Mouse (Mus musculus) C2C12 (cell line): Measurements from ENCODE around the gene Nos1. TPM values are rescaled to one million over a fixed set of nuclear protein-coding genes. Genes with fewer than 3 reads are reported as not detected.

Experiments used
- H3K27me3 ChIP-seq: one replicate; pipeline ENCODE4 v1.6.1; 2011; ENCODE audit not compliant: control insufficient read depth, insufficient read depth, insufficient read length
- H3K36me3 ChIP-seq: one replicate; pipeline ENCODE4 v1.6.1; 2011; ENCODE audit not compliant: control insufficient read depth, insufficient read depth
- H3K4me3 ChIP-seq: one replicate; pipeline ENCODE4 v1.5.1; 2011; ENCODE audit warnings: mild to moderate bottlenecking, control low read depth; ENCODE audit not compliant: poor library complexity, insufficient read depth, severe bottlenecking
- H3K79me2 ChIP-seq: one replicate; pipeline ENCODE4 v1.6.1; 2011; ENCODE audit not compliant: control insufficient read depth, insufficient read depth
- H3K79me3 ChIP-seq: one replicate; pipeline ENCODE4 v1.6.1; 2011; ENCODE audit warnings: low read depth, control low read depth
- H3ac ChIP-seq: one replicate; pipeline ENCODE3; 2011; ENCODE audit warnings: low read depth; ENCODE audit not compliant: control insufficient read depth, insufficient read length
- CEBPB ChIP-seq: IDR thresholded peaks from one replicate; pipeline ENCODE4 v1.6.1; 2011; ENCODE audit warnings: low read depth, mild to moderate bottlenecking, control low read depth, moderate library complexity
- CTCF ChIP-seq: IDR thresholded peaks from one replicate; pipeline ENCODE4 v1.5.1; 2011; ENCODE audit not compliant: control insufficient read depth, insufficient read depth, insufficient read length
- FOSL1 ChIP-seq: IDR thresholded peaks from one replicate; pipeline ENCODE4 v1.8.0; 2011; ENCODE audit warnings: mild to moderate bottlenecking, low read length; ENCODE audit not compliant: poor library complexity, insufficient read depth, severe bottlenecking
- MAX ChIP-seq: IDR thresholded peaks from one replicate; pipeline ENCODE4 v1.6.1; 2011; ENCODE audit warnings: mild to moderate bottlenecking, control low read depth
- MYOD1 ChIP-seq: IDR thresholded peaks from one replicate; pipeline ENCODE4 v1.6.1; 2011; ENCODE audit warnings: low read depth; ENCODE audit not compliant: control insufficient read depth, insufficient read length
- MYOG ChIP-seq: IDR thresholded peaks from one replicate; pipeline ENCODE4 v1.6.1; 2011; ENCODE audit not compliant: control insufficient read depth, insufficient read length; ENCODE audit errors: extremely low read depth
- USF1 ChIP-seq: IDR thresholded peaks from one replicate; pipeline ENCODE4 v1.6.1; 2011; ENCODE audit warnings: low read depth, mild to moderate bottlenecking, control low read depth, moderate library complexity
- polyA plus RNA-seq: library from polyadenylated mRNA; unstranded; fragments of >200 nt; fragmentation: generic; extraction: Trizol; gene quantifications from one replicate; pipeline ENCODE4 v1.2.1, GENCODE M21; 2012; ENCODE audit warnings: missing spikeins

Gene Nos1
- polyA plus RNA-seq, 1 experiment = 0.19 TPM

GRCm38 (mm10) chr5:117899361-117899760, 118.5 kb downstream of the Nos1 start:
- Histone ChIP-seq H3K4me3 (no peak overlapping the region), H3K79me2 (no peaks in the 10 kb centered on the region), H3ac (no peak overlapping the region), H3K36me3 (no peaks in the 10 kb centered on the region), H3K27me3 (peaks cover 12% of the 10 kb centered on the region), H3K79me3 (no peaks in the 10 kb centered on the region)
- TF ChIP-seq USF1 = no peak
- TF ChIP-seq CEBPB = no peak
- no peak for TF ChIP-seq MAX
- no peak for TF ChIP-seq MYOG

- TF ChIP-seq MAX = no peak
- TF ChIP-seq FOSL1 = no peak
- no peak for TF ChIP-seq MYOD1
- TF ChIP-seq CTCF = no peak
- no peak for TF ChIP-seq USF1
- no peak for TF ChIP-seq MYOG
- peaks cover 21% of the 10 kb centered on the region for H3K27me3 ChIP-seq
- no peaks in the 10 kb centered on the region for H3K36me3 ChIP-seq
- H3ac ChIP-seq = no peak overlapping the region
- no peaks in the 10 kb centered on the region for H3K79me2 ChIP-seq
- H3K4me3 ChIP-seq = no peak overlapping the region
- H3K79me3 ChIP-seq = no peaks in the 10 kb centered on the region
Observed at GRCm38 (mm10) chr5:117900921-117901705, 120.3 kb downstream of the Nos1 start.

- peaks cover 38% of the 10 kb centered on the region for H3K27me3 ChIP-seq
- no peaks in the 10 kb centered on the region for H3K79me3 ChIP-seq
- no peak for TF ChIP-seq MAX
- TF ChIP-seq MYOD1 = no peak
- TF ChIP-seq MYOG = no peak
- no peak for TF ChIP-seq CEBPB
- no peak for TF ChIP-seq CTCF
- TF ChIP-seq USF1 = no peak
- H3ac ChIP-seq = no peak overlapping the region
- no peak overlapping the region for H3K4me3 ChIP-seq
- no peaks in the 10 kb centered on the region for H3K36me3 ChIP-seq
- H3K79me2 ChIP-seq = no peaks in the 10 kb centered on the region
Observed at GRCm38 (mm10) chr5:117903534-117903933, 122.7 kb downstream of the Nos1 start.

GRCm38 (mm10) chr5:117905728-117906127, 124.9 kb downstream of the Nos1 start:
- no peaks in the 10 kb centered on the region for H3K79me2 ChIP-seq
- H3K36me3 ChIP-seq = no peaks in the 10 kb centered on the region
- H3K4me3 ChIP-seq = no peak overlapping the region

GRCm38 (mm10) chr5:117909524-117909923, 128.7 kb downstream of the Nos1 start:
- Histone ChIP-seq H3K79me3 (no peaks in the 10 kb centered on the region), H3K79me2 (no peaks in the 10 kb centered on the region), H3K4me3 (no peak overlapping the region), H3K27me3 (peaks cover 38% of the 10 kb centered on the region), H3K36me3 (no peaks in the 10 kb centered on the region), H3ac (no peak overlapping the region)
- TF ChIP-seq MYOG (no peak), CTCF (no peak), FOSL1 (no peak), MAX (no peak), USF1 (no peak)

More at GRCm38 (mm10) chr5:117905728-117906127, 124.9 kb downstream of the Nos1 start:
- TF ChIP-seq MYOD1 (no peak), CTCF (no peak), MAX (no peak), CEBPB (no peak), MYOG (no peak), FOSL1 (no peak), USF1 (no peak)
- H3K79me3 ChIP-seq = no peaks in the 10 kb centered on the region
- H3K27me3 ChIP-seq = peaks cover 50% of the 10 kb centered on the region
- no peak overlapping the region for H3ac ChIP-seq

GRCm38 (mm10) chr5:117916349-117916748, 135.5 kb downstream of the Nos1 start:
- no peaks in the 10 kb centered on the region for H3K36me3 ChIP-seq
- no peak overlapping the region for H3K4me3 ChIP-seq
- no peaks in the 10 kb centered on the region for H3K79me2 ChIP-seq
- H3K79me3 ChIP-seq = no peaks in the 10 kb centered on the region
- H3ac ChIP-seq = no peak overlapping the region
- TF ChIP-seq USF1 = no peak
- no peak for TF ChIP-seq CTCF
- no peak for TF ChIP-seq MAX
- no peak for TF ChIP-seq FOSL1
- no peak for TF ChIP-seq CEBPB
- no peak for TF ChIP-seq MYOG
- no peak for TF ChIP-seq MYOD1
- no peaks in the 10 kb centered on the region for H3K27me3 ChIP-seq
